Mouse (Mus musculus) stomach, postnatal 0 days (tissue): Measurements from ENCODE around the gene Tnpo3. TPM values are rescaled to one million over a fixed set of nuclear protein-coding genes. Genes with fewer than 3 reads are reported as not detected.
A peak's percentile ranks its signal among the peaks of the same experiment; 100 is the strongest.

Experiments used
- ATAC-seq: fragments of 200-750 bp; cut with Nextera tagmentation; 2 replicates; pipeline ENCODE4 v1.8.0; 2017; ENCODE audit not compliant: low FRiP score, low TSS enrichment
- DNase-seq: peaks from one replicate; pipeline ENCODE4 v3.0.0-alpha.2; 2016; ENCODE audit warnings: low spot score
- H3K27ac ChIP-seq: fragments of 300-500 bp; sonication (generic); replicated peaks from 2 replicates; pipeline ENCODE4 v1.5.1; 2014; ENCODE audit warnings: mild to moderate bottlenecking, control low read depth
- H3K27me3 ChIP-seq: fragments of 300-500 bp; sonication (generic); 2 replicates; pipeline ENCODE4 v1.6.1; 2014; ENCODE audit warnings: low read length; ENCODE audit not compliant: control insufficient read depth, insufficient read depth
- H3K36me3 ChIP-seq: fragments of 300-500 bp; sonication (generic); 2 replicates; pipeline ENCODE4 v1.6.1; 2014; ENCODE audit warnings: low read length, mixed read lengths; ENCODE audit not compliant: control insufficient read depth, insufficient read depth
- H3K4me1 ChIP-seq: fragments of 300-500 bp; sonication (generic); replicated peaks from 2 replicates; pipeline ENCODE4 v1.6.1; 2014; ENCODE audit warnings: antibody characterized with exemption; ENCODE audit not compliant: control insufficient read depth, insufficient read depth
- H3K4me2 ChIP-seq: fragments of 300-500 bp; sonication (generic); replicated peaks from 2 replicates; pipeline ENCODE4 v1.6.1; 2014; ENCODE audit warnings: low read depth, mild to moderate bottlenecking, control low read depth, moderate library complexity
- H3K4me3 ChIP-seq: fragments of 300-500 bp; sonication (generic); 2 replicates; pipeline ENCODE4 v1.5.1; 2014; ENCODE audit warnings: low read depth, low read length, control low read depth
- H3K9ac ChIP-seq: fragments of 300-500 bp; sonication (generic); 2 replicates; pipeline ENCODE4 v1.6.1; 2014; ENCODE audit warnings: mild to moderate bottlenecking, low read length, control low read depth, mixed read lengths
- H3K9me3 ChIP-seq: fragments of 300-500 bp; sonication (generic); 2 replicates; pipeline ENCODE4 v1.6.1; 2016; ENCODE audit warnings: low read length; ENCODE audit not compliant: control insufficient read depth
- CTCF ChIP-seq: IDR thresholded peaks from 2 replicates; pipeline ENCODE4 v1.5.1; 2016; ENCODE audit warnings: antibody characterized with exemption, low read depth, mild to moderate bottlenecking, moderate library complexity
- EP300 ChIP-seq: optimal IDR thresholded peaks from 2 replicates; pipeline ENCODE3; 2016; ENCODE audit warnings: antibody characterized with exemption
- WGBS: fragments of 180-500 bp; shearing (Covaris S2); extraction: QIAGEN DNeasy Blood & Tissue Kit; methylation state at CpG from one replicate; pipeline ENCODE4 v1.1.7; 2014; 5-methylcytosine and 5-hydroxymethylcytosine counted together
- polyA plus RNA-seq: library from polyadenylated mRNA; unstranded; fragments of >200 nt; fragmentation: Nextera tagmentation; extraction: Ambion mirVana; gene quantifications from 2 replicates; pipeline ENCODE4 v1.2.1, GENCODE M21; 2015

Tnpo3 gene
- polyA plus RNA-seq, 1 experiment from 2014 or later = 33.3 TPM

- Histone ChIP-seq H3K36me3 (no peaks in the 10 kb centered on the region), H3K9me3 (no peaks in the 10 kb centered on the region), H3K27ac (no peak overlapping the region), H3K27me3 (no peaks in the 10 kb centered on the region), H3K4me3 (peak overlapping the region; percentile 54), H3K4me2 (peak overlapping the region; percentile 76), H3K4me1 (no peaks in the 10 kb centered on the region), H3K9ac (peak overlapping the region; percentile 55; the same call in 1 of the 2 replicates)
- 25% methylated on average over 8 of the region's 8 CpGs for WGBS
- TF ChIP-seq EP300 (no peak), CTCF (no peak)
- no peak for ATAC-seq
- no peak for DNase-seq
Observed at GRCm38 (mm10) chr6:29506834-29507233, 102.9 kb downstream of the Tnpo3 start.

- H3K9me3 ChIP-seq = no peaks in the 10 kb centered on the region
- no peak overlapping the region for H3K9ac ChIP-seq
- WGBS = 84% methylated on average over 5 of the region's 5 CpGs
- no peak overlapping the region for H3K27ac ChIP-seq
- no peaks in the 10 kb centered on the region for H3K4me1 ChIP-seq
- no peaks in the 10 kb centered on the region for H3K27me3 ChIP-seq
- H3K4me3 ChIP-seq = no peak overlapping the region
- TF ChIP-seq CTCF (0 out of 2 replicates have a peak, but pooled peaks have one; percentile 30), EP300 (no peak)
- H3K36me3 ChIP-seq = no peaks in the 10 kb centered on the region
- no peak overlapping the region for H3K4me2 ChIP-seq
- DNase-seq (no peak), ATAC-seq (no peak)
Observed at GRCm38 (mm10) chr6:29505493-29505892, 104.2 kb downstream of the Tnpo3 start.

DNA sequence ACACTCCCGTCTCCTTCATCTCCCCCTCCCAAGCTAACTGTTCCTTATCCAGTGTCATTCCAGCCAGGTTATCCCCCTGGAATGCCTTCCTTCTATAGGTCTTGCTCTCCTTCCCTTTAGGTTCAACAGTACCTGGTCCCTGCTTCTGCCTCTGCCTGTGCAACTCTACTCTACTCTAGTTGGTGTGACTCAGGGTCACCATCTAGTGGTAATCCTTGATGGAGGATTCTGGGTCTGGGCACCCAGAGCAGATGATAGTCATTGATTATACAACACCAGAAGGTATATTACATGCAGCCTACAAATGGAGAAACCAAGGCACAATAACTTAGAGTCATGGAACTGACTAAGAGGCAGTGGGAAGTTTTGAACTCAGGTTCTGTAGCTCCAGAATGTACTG, 108.1 kb downstream of the Tnpo3 start:
- Histone ChIP-seq H3K27me3 (no peaks in the 10 kb centered on the region), H3K9me3 (no peaks in the 10 kb centered on the region), H3K36me3 (no peaks in the 10 kb centered on the region), H3K4me1 (no peaks in the 10 kb centered on the region), H3K9ac (no peak overlapping the region), H3K27ac (no peak overlapping the region), H3K4me2 (no peak overlapping the region), H3K4me3 (no peak overlapping the region)
- no peak for DNase-seq
- no peak for TF ChIP-seq EP300
- TF ChIP-seq CTCF = peak; percentile 67
- WGBS = 94% methylated on average over 1 of the region's 1 CpGs
- ATAC-seq = no peak

DNA sequence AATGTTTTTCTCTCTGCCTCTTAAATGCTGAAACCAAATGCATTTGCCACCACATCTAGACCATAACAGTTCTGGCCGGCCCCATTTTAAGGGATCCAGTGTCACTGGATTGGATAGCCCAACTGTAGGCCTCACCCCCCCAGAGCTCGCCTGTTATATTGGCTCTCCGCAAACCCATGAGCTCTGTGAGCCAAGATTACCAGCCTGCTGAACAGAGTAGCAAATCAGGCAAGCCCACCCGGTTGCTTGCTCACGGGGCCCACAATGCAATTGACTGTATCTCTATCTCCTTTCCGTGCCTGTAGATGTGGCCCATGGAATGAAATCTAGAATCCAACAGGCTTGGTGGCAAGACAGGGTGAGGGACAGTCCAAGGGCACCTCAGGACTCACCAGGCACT, 108.9 kb downstream of the Tnpo3 start:
- ATAC-seq = no peak
- H3K4me3 ChIP-seq = no peak overlapping the region
- no peak overlapping the region for H3K27ac ChIP-seq
- H3K9me3 ChIP-seq = no peaks in the 10 kb centered on the region
- TF ChIP-seq CTCF = no peak
- TF ChIP-seq EP300 = no peak
- 88% methylated on average over 6 of the region's 6 CpGs for WGBS
- H3K27me3 ChIP-seq = no peaks in the 10 kb centered on the region
- no peak overlapping the region for H3K4me2 ChIP-seq
- H3K36me3 ChIP-seq = no peaks in the 10 kb centered on the region; the same call in 1 of the 2 replicates
- DNase-seq = no peak
- H3K9ac ChIP-seq = no peak overlapping the region
- H3K4me1 ChIP-seq = no peaks in the 10 kb centered on the region

GRCm38 (mm10) chr6:29500177-29500576, 109.5 kb downstream of the Tnpo3 start:
- DNase-seq (no peak), ATAC-seq (no peak)
- H3K9ac ChIP-seq = no peak overlapping the region
- no peak overlapping the region for H3K4me2 ChIP-seq
- no peaks in the 10 kb centered on the region for H3K4me1 ChIP-seq
- no peak overlapping the region for H3K27ac ChIP-seq
- no peaks in the 10 kb centered on the region for H3K27me3 ChIP-seq
- H3K9me3 ChIP-seq = no peaks in the 10 kb centered on the region
- no peaks in the 10 kb centered on the region; the same call in 1 of the 2 replicates for H3K36me3 ChIP-seq
- no peak overlapping the region for H3K4me3 ChIP-seq
- 88% methylated on average over 7 of the region's 7 CpGs for WGBS
- TF ChIP-seq CTCF (no peak), EP300 (no peak)

DNA sequence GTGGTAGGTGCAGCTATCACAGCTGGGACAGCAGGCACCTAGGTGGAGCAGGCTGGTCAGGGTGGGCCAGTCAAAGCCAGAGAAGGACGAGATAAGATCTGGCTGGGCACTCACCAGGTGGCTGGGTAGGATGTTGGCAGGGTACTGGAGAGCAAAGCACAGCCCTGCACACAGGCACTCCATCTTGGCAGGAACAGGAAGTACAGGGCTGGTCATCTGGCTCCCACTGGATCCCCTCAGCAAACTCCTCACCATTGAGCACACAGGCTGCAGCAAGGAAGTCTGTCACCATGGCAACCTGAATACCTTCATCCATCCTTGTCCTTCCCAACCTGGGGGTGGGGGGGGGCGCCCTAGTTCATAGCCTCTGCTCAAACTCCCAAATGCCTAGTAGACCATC, 111.9 kb downstream of the Tnpo3 start:
- TF ChIP-seq EP300 (no peak), CTCF (no peak)
- no peak for DNase-seq
- no peak for ATAC-seq
- H3K36me3 ChIP-seq = no peaks in the 10 kb centered on the region; the same call in 1 of the 2 replicates
- WGBS = 32% methylated on average over 2 of the region's 2 CpGs
- H3K4me1 ChIP-seq = no peaks in the 10 kb centered on the region
- H3K9me3 ChIP-seq = no peaks in the 10 kb centered on the region
- H3K27me3 ChIP-seq = no peaks in the 10 kb centered on the region
- no peak overlapping the region for H3K27ac ChIP-seq
- H3K9ac ChIP-seq = no peak overlapping the region
- no peak overlapping the region for H3K4me2 ChIP-seq
- H3K4me3 ChIP-seq = no peak overlapping the region
